Comparison of ENCODE assay signal across 8 mouse cellular contexts in the genomic region with DNA sequence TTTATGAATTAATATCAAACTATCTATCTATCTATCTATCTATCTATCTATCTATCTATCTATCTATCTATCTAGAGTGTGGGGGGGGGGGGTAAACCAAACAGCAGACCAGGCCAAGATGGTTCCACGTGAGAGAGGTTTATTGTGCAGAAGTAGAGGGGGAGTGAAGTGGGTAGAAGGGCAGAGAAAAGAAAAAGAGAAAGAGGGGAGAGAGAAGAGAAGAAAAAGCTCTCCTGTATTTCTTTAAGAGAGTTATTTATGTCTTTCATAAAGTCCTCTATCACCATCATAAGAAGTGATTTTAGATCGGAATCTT. TPM values are rescaled to one million over a fixed set of nuclear protein-coding genes. Genes with fewer than 3 reads are reported as not detected.
A peak's percentile ranks its signal among the peaks of the same experiment; 100 is the strongest.
DNase-seq lines count a peak whose midpoint lies in the region; ATAC-seq and TF ChIP-seq lines count a peak whose summit lies in the region.

No protein-coding gene starts in this region.

- H3K9me3 ChIP-seq in lung, embryonic 14.5 days (ENCODE audit: low read depth, low read length): no peaks in the 10 kb centered on the region
- H3K9me3 ChIP-seq in forebrain, embryonic 14.5 days (replicated peaks; ENCODE audit: control insufficient read depth, low read length): no peaks in the 10 kb centered on the region
- H3K9me3 ChIP-seq in limb, embryonic 11.5 days (ENCODE audit: control insufficient read depth, low read length): no peaks in the 10 kb centered on the region
- no peaks in the 10 kb centered on the region for H3K9me3 ChIP-seq in neural tube, embryonic 13.5 days

- H3K4me2 ChIP-seq in lung, embryonic 14.5 days: peak overlapping the region; percentile 58
- peak overlapping the region; percentile 55 for H3K4me2 ChIP-seq in forebrain, embryonic 14.5 days (ENCODE audit: low read length)
- H3K4me2 ChIP-seq in limb, embryonic 11.5 days (ENCODE audit: low read depth, severe bottlenecking): peak overlapping the region; percentile 46; the same call in 1 of the 2 replicates
- H3K4me2 ChIP-seq in neural tube, embryonic 13.5 days: peak overlapping the region; percentile 60

- H3K36me3 ChIP-seq in lung, embryonic 14.5 days (ENCODE audit: insufficient read depth): no peaks in the 10 kb centered on the region
- no peaks in the 10 kb centered on the region for H3K36me3 ChIP-seq in forebrain, embryonic 14.5 days (ENCODE audit: control insufficient read depth, insufficient read depth, low read length)
- H3K36me3 ChIP-seq in limb, embryonic 11.5 days (ENCODE audit: control insufficient read depth, insufficient read depth, low read length): no peaks in the 10 kb centered on the region
- no peaks in the 10 kb centered on the region for H3K36me3 ChIP-seq in neural tube, embryonic 13.5 days
- H3K36me3 ChIP-seq in kidney, adult 2 months (ENCODE audit: control insufficient read depth, insufficient read depth, low read length): no peaks in the 10 kb centered on the region

- TF ChIP-seq POLR2A in lung, adult 2 months (IDR thresholded peaks at IDR 0.05; ENCODE audit: borderline replicate concordance, extremely low read depth, low read depth, low read length): no peak
- TF ChIP-seq POLR2A in kidney, adult 2 months (IDR thresholded peaks at IDR 0.05; ENCODE audit: low read depth, low read length): no peak

- TF ChIP-seq CTCF in lung, embryonic 14.5 days (IDR thresholded peaks at IDR 0.05; ENCODE audit: low read depth): no peak
- no peak for TF ChIP-seq CTCF in lung, adult 2 months (IDR thresholded peaks at IDR 0.05; ENCODE audit: insufficient read depth, low read length)
- no peak for TF ChIP-seq CTCF in kidney, adult 2 months (conservative IDR thresholded peaks at IDR 0.05; ENCODE audit: insufficient read depth, insufficient read length, low read depth, low read length)

- H3K27me3 ChIP-seq in lung, embryonic 14.5 days (ENCODE audit: insufficient read depth, low read length): no peaks in the 10 kb centered on the region
- H3K27me3 ChIP-seq in forebrain, embryonic 14.5 days (replicated peaks; ENCODE audit: control insufficient read depth, insufficient read depth, low read length): no peaks in the 10 kb centered on the region
- no peaks in the 10 kb centered on the region for H3K27me3 ChIP-seq in limb, embryonic 11.5 days (ENCODE audit: control insufficient read depth, insufficient read depth, low read length)
- H3K27me3 ChIP-seq in neural tube, embryonic 13.5 days: peaks cover 4% of the 10 kb centered on the region; the same call in 1 of the 2 replicates
- no peaks in the 10 kb centered on the region for H3K27me3 ChIP-seq in kidney, adult 2 months (replicated peaks; ENCODE audit: control insufficient read depth, insufficient read depth, low read length)

- WGBS in lung, embryonic 14.5 days: 55% methylated on average over 2 of the region's 2 CpGs
- WGBS in lung, adult 2 months: 59% methylated on average over 2 of the region's 2 CpGs
- 48% methylated on average over 2 of the region's 2 CpGs for WGBS in forebrain, embryonic 14.5 days
- 68% methylated on average over 2 of the region's 2 CpGs for WGBS in limb, embryonic 11.5 days
- 48% methylated on average over 2 of the region's 2 CpGs for WGBS in neural tube, embryonic 13.5 days
- 57% methylated on average over 2 of the region's 2 CpGs for WGBS in kidney, adult 2 months

- no peak for DNase-seq in lung, embryonic 14.5 days
- no peak for DNase-seq in lung, adult 2 months
- no peak for DNase-seq in forebrain, embryonic 14.5 days (ENCODE audit: low spot score)
- no peak for DNase-seq in limb, embryonic 11.5 days (ENCODE audit: low spot score)
- DNase-seq in kidney, adult 2 months: no peak
- no peak for DNase-seq in right cerebral cortex, postnatal 4 days

- no peak overlapping the region for H3K9ac ChIP-seq in lung, embryonic 14.5 days
- peak overlapping the region; percentile 68; the same call in 1 of the 2 replicates for H3K9ac ChIP-seq in forebrain, embryonic 14.5 days (ENCODE audit: low read length)
- H3K9ac ChIP-seq in limb, embryonic 11.5 days (ENCODE audit: low read length): no peak overlapping the region; the same call in 1 of the 2 replicates
- H3K9ac ChIP-seq in neural tube, embryonic 13.5 days: peak overlapping the region; percentile 71

- no peaks in the 10 kb centered on the region for H3K4me1 ChIP-seq in lung, embryonic 14.5 days (ENCODE audit: insufficient read depth)
- H3K4me1 ChIP-seq in lung, adult 2 months (ENCODE audit: control insufficient read depth, insufficient read depth, low read length): no peaks in the 10 kb centered on the region
- no peaks in the 10 kb centered on the region for H3K4me1 ChIP-seq in forebrain, embryonic 14.5 days (ENCODE audit: control insufficient read depth, insufficient read depth, low read length)
- H3K4me1 ChIP-seq in limb, embryonic 11.5 days (ENCODE audit: control insufficient read depth, insufficient read depth, low read length): 0 out of 2 replicates have a peak, but pooled peaks cover 2% of the 10 kb centered on the region
- H3K4me1 ChIP-seq in neural tube, embryonic 13.5 days (replicated peaks): peaks cover 13% of the 10 kb centered on the region
- H3K4me1 ChIP-seq in kidney, adult 2 months (ENCODE audit: control insufficient read depth, insufficient read depth, low read length): no peaks in the 10 kb centered on the region

- peak overlapping the region; percentile 23; the same call in 1 of the 2 replicates for H3K4me3 ChIP-seq in lung, embryonic 14.5 days (ENCODE audit: low read depth, low read length)
- H3K4me3 ChIP-seq in lung, adult 2 months (replicated peaks; ENCODE audit: extremely low read depth, low read depth, low read length): no peak overlapping the region
- H3K4me3 ChIP-seq in forebrain, embryonic 14.5 days (ENCODE audit: low read depth, low read length): peak overlapping the region; percentile 27
- no peak overlapping the region for H3K4me3 ChIP-seq in limb, embryonic 11.5 days (ENCODE audit: low read depth, low read length)
- peak overlapping the region; percentile 40 for H3K4me3 ChIP-seq in neural tube, embryonic 13.5 days
- H3K4me3 ChIP-seq in kidney, adult 2 months (ENCODE audit: insufficient read depth, low read depth, low read length): no peak overlapping the region

- ATAC-seq in lung, embryonic 14.5 days (ENCODE audit: insufficient read depth): peak; percentile 12; the same call in 1 of the 2 replicates
- ATAC-seq in forebrain, embryonic 14.5 days: peak; percentile 58
- peak; percentile 48; the same call in 1 of the 2 replicates for ATAC-seq in limb, embryonic 11.5 days (ENCODE audit: insufficient number of reproducible peaks, low FRiP score, low TSS enrichment, low read depth)
- peak; percentile 52 for ATAC-seq in neural tube, embryonic 13.5 days (ENCODE audit: low read depth)
- ATAC-seq in inflammation-experienced regulatory T-cells, adult 6 months: no peak

- no peak overlapping the region for H3K27ac ChIP-seq in lung, embryonic 14.5 days (ENCODE audit: low read depth)
- 0 out of 2 replicates have a peak overlapping the region, but pooled peaks have one; percentile 30 for H3K27ac ChIP-seq in forebrain, embryonic 14.5 days (ENCODE audit: low read depth, low read length)
- no peak overlapping the region for H3K27ac ChIP-seq in limb, embryonic 11.5 days (replicated peaks; ENCODE audit: low read depth, low read length)
- peak overlapping the region; percentile 77 for H3K27ac ChIP-seq in neural tube, embryonic 13.5 days (replicated peaks)
- no peak overlapping the region for H3K27ac ChIP-seq in kidney, adult 2 months (ENCODE audit: insufficient read depth, low read depth, low read length)

RNA-seq across cellular contexts. Expression of gene Gm6685, which starts 26.2 kb away (rescaled TPM):
- not detected in 2 replicates for polyA plus RNA-seq in lung, embryonic 14.5 days (2014; fragmentation: Nextera tagmentation; extraction: Ambion mirVana)
- 0.26 and 2.2 TPM in 2 replicates for polyA plus RNA-seq in lung, adult 2 months (2012; rRNA removed)
- 0.63 TPM in 1 of 2 replicates, not detected in the other for polyA plus RNA-seq in forebrain, embryonic 14.5 days (2014; fragmentation: Nextera tagmentation; extraction: Ambion mirVana)
- polyA plus RNA-seq in limb, embryonic 11.5 days (2014; fragmentation: Nextera tagmentation; extraction: Ambion mirVana): 0.25 TPM in 1 of 2 replicates, not detected in the other
- polyA plus RNA-seq in neural tube, embryonic 13.5 days (2015; fragmentation: Nextera tagmentation; extraction: Ambion mirVana): not detected in 2 replicates
- polyA plus RNA-seq in inflammation-experienced regulatory T-cells, adult 6 months (2017; shearing (Covaris generic)): 1 to 10 TPM in 1 of 3 experiments, not detected in 2; 2.6 TPM
- 1.3 and 2.5 TPM in 2 replicates for polyA plus RNA-seq in kidney, adult 2 months (2012; rRNA removed)

Comparison
In these comparisons a context has a peak if more than half of its experiments do, and no peak if none do; other contexts are left out.
1. H3K4me3 ChIP-seq: peak in lung, embryonic 14.5 days (single experiment), forebrain, embryonic 14.5 days (single experiment) and neural tube, embryonic 13.5 days (single experiment); none in lung, adult 2 months (single experiment), limb, embryonic 11.5 days (single experiment) and kidney, adult 2 months (single experiment).
2. H3K27ac ChIP-seq: peak in forebrain, embryonic 14.5 days (single experiment) and neural tube, embryonic 13.5 days (single experiment); none in lung, embryonic 14.5 days (single experiment), limb, embryonic 11.5 days (single experiment) and kidney, adult 2 months (single experiment).
3. H3K9ac ChIP-seq: peak in forebrain, embryonic 14.5 days (single experiment) and neural tube, embryonic 13.5 days (single experiment); none in lung, embryonic 14.5 days (single experiment) and limb, embryonic 11.5 days (single experiment).
4. Peak in every context shown above with its lines, with median percentiles within 50 percentile points of each other: H3K4me2 ChIP-seq.